In genomic region chr11:35270396-35270795, GRCm38 (mm10) we compare ENCODE assay signal across 21 mouse cellular contexts.
DNase-seq lines count a peak whose midpoint lies in the region; ATAC-seq lines count a peak whose summit lies in the region.
"Had no signal": no experiment of that assay in that cellular context is flagged by ENCODE, and none has a peak within 500 bp of the region (broad histone marks: within the 10 kb centered on the region; RNA-seq: fewer than 3 reads in every experiment).

No protein-coding gene starts in this region.

- ATAC-seq in heart, embryonic 11.5 days (replicated peaks; ENCODE audit: insufficient number of reproducible peaks, low FRiP score, low TSS enrichment): no peak
- ATAC-seq: CD4-positive, CD25-positive, alpha-beta regulatory T cell, adult 4 months; forebrain, embryonic 14.5 days; liver, embryonic 12.5 days; liver, postnatal 0 days had no signal

- no peak overlapping the region for H3K4me2 ChIP-seq in heart, embryonic 11.5 days
- H3K4me2 ChIP-seq: hindbrain, embryonic 14.5 days; liver, embryonic 12.5 days; midbrain, embryonic 12.5 days; neural tube, embryonic 13.5 days had no signal

- no peaks in the 10 kb centered on the region for H3K9me3 ChIP-seq in heart, embryonic 10.5 days
- H3K9me3 ChIP-seq in heart, embryonic 11.5 days (replicated peaks; ENCODE audit: control insufficient read depth, low read length): no peaks in the 10 kb centered on the region
- H3K9me3 ChIP-seq: liver, embryonic 12.5 days; midbrain, embryonic 12.5 days; neural tube, embryonic 13.5 days had no signal

- H3K36me3 ChIP-seq in heart, embryonic 10.5 days: no peaks in the 10 kb centered on the region
- H3K36me3 ChIP-seq in heart, embryonic 11.5 days (ENCODE audit: control insufficient read depth, insufficient read depth, low read length): no peaks in the 10 kb centered on the region
- H3K36me3 ChIP-seq: liver, embryonic 12.5 days; midbrain, embryonic 12.5 days; neural tube, embryonic 13.5 days had no signal

- 77% methylated on average over 9 of the region's 9 CpGs for WGBS in heart, embryonic 10.5 days
- 63% methylated on average over 9 of the region's 9 CpGs for WGBS in heart, embryonic 11.5 days (ENCODE audit: insufficient replicate concordance)

- peak overlapping the region; percentile 81 for H3K27ac ChIP-seq in heart, embryonic 10.5 days
- no peak overlapping the region for H3K27ac ChIP-seq in heart, embryonic 11.5 days (ENCODE audit: low read depth, low read length)
- H3K27ac ChIP-seq: hindbrain, embryonic 14.5 days; liver, embryonic 12.5 days; midbrain, embryonic 12.5 days; neural tube, embryonic 13.5 days had no signal

- H3K4me3 ChIP-seq in heart, embryonic 10.5 days: no peak overlapping the region
- no peak overlapping the region for H3K4me3 ChIP-seq in heart, embryonic 11.5 days (ENCODE audit: low read depth, low read length)
- H3K4me3 ChIP-seq: liver, embryonic 12.5 days; midbrain, embryonic 12.5 days; neural tube, embryonic 13.5 days had no signal

- H3K9ac ChIP-seq in heart, embryonic 11.5 days (ENCODE audit: low read depth, low read length): no peak overlapping the region
- H3K9ac ChIP-seq: hindbrain, embryonic 14.5 days; liver, embryonic 12.5 days; liver, postnatal 0 days; midbrain, embryonic 12.5 days; neural tube, embryonic 13.5 days had no signal

- peaks cover 66% of the 10 kb centered on the region for H3K4me1 ChIP-seq in heart, embryonic 10.5 days
- peaks cover 34% of the 10 kb centered on the region for H3K4me1 ChIP-seq in heart, embryonic 11.5 days (ENCODE audit: control insufficient read depth, insufficient read depth, low read length)
- H3K4me1 ChIP-seq: liver, embryonic 12.5 days had no signal

- no peak for DNase-seq in heart, embryonic 10.5 days (ENCODE audit: low spot score)
- no peak for DNase-seq in heart, adult 9 months (ENCODE audit: low spot score in 2 of 2)
- DNase-seq in heart, postnatal 4 days: peak; percentile 37
- peak; percentile 35 for DNase-seq in kidney, postnatal 10 days
- DNase-seq in kidney, adult 8-10 months: no peak
- peak; percentile 7 for DNase-seq in CD4-positive helper T cell, adult 2 months (ENCODE audit: low read depth, low spot score)
- DNase-seq in embryo, embryonic 9.5 days (ENCODE audit: extremely low spot score): no peak
- DNase-seq: cerebellum, adult 8-10 months; cerebellum, postnatal 25 days; gastrocnemius, postnatal 14 days; kidney, adult 9 months; liver, postnatal 0 days; lung, postnatal 36 days; thymus, postnatal 4 days had no signal

- H3K27me3 ChIP-seq in heart, embryonic 10.5 days (ENCODE audit: insufficient read depth, poor library complexity, severe bottlenecking): no peaks in the 10 kb centered on the region
- no peaks in the 10 kb centered on the region for H3K27me3 ChIP-seq in heart, embryonic 11.5 days (ENCODE audit: control insufficient read depth, insufficient read depth, low read length)
- H3K27me3 ChIP-seq: liver, embryonic 12.5 days had no signal

Comparison
In these comparisons a context has a peak if more than half of its experiments do, and no peak if none do; other contexts are left out.
1. DNase-seq: peak in heart, postnatal 4 days (single experiment), kidney, postnatal 10 days (single experiment) and CD4-positive helper T cell, adult 2 months (single experiment); none in heart, embryonic 10.5 days (single experiment), heart, adult 9 months (0 of 2), kidney, adult 8-10 months (0 of 2) and embryo, embryonic 9.5 days (single experiment).